1 mouse cellular context compared by ENCODE assay signal in the genomic region with DNA sequence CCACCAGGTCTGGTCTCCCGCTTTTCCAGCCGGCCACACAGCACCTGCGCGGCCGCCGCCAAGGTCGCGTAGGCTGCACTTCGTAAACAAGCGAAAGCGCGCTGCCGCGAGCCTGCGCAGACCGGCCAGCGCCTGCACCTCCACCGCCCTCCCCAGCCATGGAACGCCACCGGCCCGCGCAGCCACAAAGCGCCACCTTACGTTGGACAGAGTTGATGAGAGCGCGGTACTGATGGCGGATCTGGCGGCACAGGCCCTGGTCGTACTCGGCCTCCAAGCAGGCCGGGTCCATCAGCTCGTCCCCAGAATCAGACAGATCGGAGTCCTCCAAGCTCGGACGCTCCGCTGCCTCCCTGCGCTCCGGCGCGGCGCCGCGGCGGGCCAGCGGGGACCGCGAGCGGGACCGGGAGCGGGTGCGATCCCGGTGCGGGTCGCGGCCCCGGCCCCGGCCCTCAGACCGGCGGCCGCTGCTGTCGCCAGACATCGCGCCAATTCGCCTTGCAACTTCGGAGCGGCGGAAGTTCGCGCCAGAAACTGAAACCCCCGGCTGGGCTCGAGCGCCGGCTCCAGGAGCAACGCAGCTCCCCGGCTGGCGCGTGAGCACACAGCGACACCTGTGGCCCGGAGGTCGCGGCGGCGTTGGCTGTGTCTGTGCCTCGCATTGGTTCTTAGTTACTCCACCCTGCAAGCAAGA.
TF ChIP-seq lines count a peak whose summit lies in the region.

No protein-coding gene starts in this region.

TF ChIP-seq in CH12.LX, 34 proteins besides CTCF, POLR2A, EP300 and RAD21 (continued from another document):
- 0 out of 2 replicates have a peak, but pooled peaks have one; percentile 43 for TF ChIP-seq KAT2A (IDR thresholded peaks at IDR 0.05; ENCODE audit: insufficient replicate concordance, low read length)
- no peak for TF ChIP-seq POLR2AphosphoS2 (IDR thresholded peaks at IDR 0.05; ENCODE audit: low read depth, low read length)
- no peak for TF ChIP-seq ZC3H11A (IDR thresholded peaks at IDR 0.05; ENCODE audit: low read depth, low read length)
- no peak for TF ChIP-seq PAX5 (IDR thresholded peaks at IDR 0.05; ENCODE audit: low read length)
- TF ChIP-seq ELF1 (IDR thresholded peaks at IDR 0.05; ENCODE audit: low read depth, low read length), result peak; percentile 47; the same call in 1 of the 2 replicates
- TF ChIP-seq HCFC1 (IDR thresholded peaks at IDR 0.05; ENCODE audit: low read depth, low read length), result peak; percentile 85
- no peak for TF ChIP-seq JUN (IDR thresholded peaks at IDR 0.05; ENCODE audit: insufficient read depth, low read depth, low read length)
- no peak; the same call in none of the 2 replicates for TF ChIP-seq MXI1 (IDR thresholded peaks at IDR 0.05; ENCODE audit: low read depth, low read length)
- no peak for TF ChIP-seq USF1 (IDR thresholded peaks at IDR 0.05; ENCODE audit: low read depth, low read length)
- TF ChIP-seq NRF1 (IDR thresholded peaks at IDR 0.05; ENCODE audit: low read depth, low read length), result peak; percentile 89
- peak; percentile 35; the same call in 1 of the 2 replicates for TF ChIP-seq BHLHE40 (IDR thresholded peaks at IDR 0.05; ENCODE audit: low read depth, low read length)
- peak; percentile 78; the same call in 1 of the 2 replicates for TF ChIP-seq NELFE (IDR thresholded peaks at IDR 0.05; ENCODE audit: low read depth, low read length)
- no peak for TF ChIP-seq USF2 (conservative IDR thresholded peaks at IDR 0.05; ENCODE audit: low read depth, low read length)
- TF ChIP-seq RCOR1 (conservative IDR thresholded peaks at IDR 0.05; ENCODE audit: low read depth, low read length), result 0 out of 2 replicates have a peak, but pooled peaks have one; percentile 12
- TF ChIP-seq SIN3A (IDR thresholded peaks at IDR 0.05; ENCODE audit: low read length), result peak; percentile 47
- TF ChIP-seq MAFK (IDR thresholded peaks at IDR 0.05; ENCODE audit: insufficient replicate concordance, low read length), result no peak
- TF ChIP-seq TCF12 (IDR thresholded peaks at IDR 0.05; ENCODE audit: low read depth, low read length), result peak; percentile 72; the same call in 1 of the 2 replicates
- TF ChIP-seq MAX (IDR thresholded peaks at IDR 0.05; ENCODE audit: low read length), result no peak; the same call in 1 of the 2 replicates
- TF ChIP-seq ZKSCAN1 (IDR thresholded peaks at IDR 0.05; ENCODE audit: borderline replicate concordance, low read depth, low read length), result no peak
- TF ChIP-seq ZMIZ1 (IDR thresholded peaks at IDR 0.05; ENCODE audit: low read depth, low read length), result peak; percentile 75; the same call in 1 of the 2 replicates
- TF ChIP-seq MYC (IDR thresholded peaks at IDR 0.05; ENCODE audit: low read depth, low read length), result no peak; the same call in 1 of the 2 replicates
- 0 out of 2 replicates have a peak, but pooled peaks have one; percentile 37 for TF ChIP-seq MAZ (IDR thresholded peaks at IDR 0.05; ENCODE audit: low read depth, low read length)
- TF ChIP-seq UBTF (IDR thresholded peaks at IDR 0.05; ENCODE audit: low read depth, low read length), result peak; percentile 74; the same call in 1 of the 2 replicates
- no peak for TF ChIP-seq JUND (conservative IDR thresholded peaks at IDR 0.05; ENCODE audit: low read depth, low read length)
- no peak for TF ChIP-seq CHD2 (IDR thresholded peaks at IDR 0.05; ENCODE audit: low read length)
- TF ChIP-seq GABPA (IDR thresholded peaks at IDR 0.05; ENCODE audit: insufficient replicate concordance, low read depth, low read length), result peak; percentile 89
- TF ChIP-seq ZNF384 (IDR thresholded peaks at IDR 0.05; ENCODE audit: low read depth, low read length), result no peak
- peak; percentile 88 for TF ChIP-seq IRF4 (IDR thresholded peaks at IDR 0.05; ENCODE audit: low read depth, low read length)
- TF ChIP-seq E2F4 (IDR thresholded peaks at IDR 0.05; ENCODE audit: insufficient replicate concordance, low read depth, low read length), result peak; percentile 67; the same call in 1 of the 2 replicates
- TF ChIP-seq CHD1 (IDR thresholded peaks at IDR 0.05; ENCODE audit: low read depth, low read length), result no peak
- TF ChIP-seq MEF2A (IDR thresholded peaks at IDR 0.05; ENCODE audit: borderline replicate concordance, low read depth, low read length), result 0 out of 2 replicates have a peak, but pooled peaks have one; percentile 60
- no peak for TF ChIP-seq SMC3 (IDR thresholded peaks at IDR 0.05; ENCODE audit: low read depth, low read length)
